Mouse (Mus musculus): ENCODE results near the gene Spata31d1d. TPM values are rescaled to one million over a fixed set of nuclear protein-coding genes. Genes with fewer than 3 reads are reported as not detected.
"Not testable (repeated sequence)": the region's sequence is repeated elsewhere in the genome, so short reads cannot be mapped to it uniquely, and the experiment has no call there.

The Spata31d1d gene
- polyA plus RNA-seq, 1 experiment from 2014 or later: not detected

DNA sequence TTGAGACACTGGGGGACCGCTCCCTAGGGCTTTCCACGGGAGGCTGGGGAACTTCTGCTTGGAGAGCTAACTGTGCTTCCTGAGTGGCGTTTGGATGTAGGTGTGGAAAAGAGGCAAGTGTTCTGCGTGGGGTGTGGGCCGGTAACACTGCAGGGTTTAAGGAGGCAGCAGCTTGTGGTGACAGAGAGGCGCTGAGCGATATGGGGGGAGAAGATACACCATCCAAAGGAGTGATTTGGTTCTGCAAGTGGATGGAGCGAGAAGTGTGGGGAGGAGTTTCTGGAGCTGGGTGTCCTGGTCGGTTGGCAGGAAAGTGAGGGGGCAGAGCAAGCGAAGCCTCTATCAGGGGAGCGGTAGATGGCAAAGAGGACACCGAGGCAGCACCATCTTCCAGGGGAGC, 28.0 kb downstream of the Spata31d1d start:
- DNase-seq (ENCODE audit: low spot score) (no peak), ATAC-seq (ENCODE audit: insufficient number of reproducible peaks, low FRiP score, low TSS enrichment, low read depth) (no peak)
- H3K27me3 ChIP-seq (ENCODE audit: control insufficient read depth, insufficient read depth, low read length): no peaks in the 10 kb centered on the region
- H3K36me3 ChIP-seq (ENCODE audit: control insufficient read depth, insufficient read depth, low read length): no peaks in the 10 kb centered on the region
- H3K9me3 ChIP-seq (ENCODE audit: control insufficient read depth, low read length): no peaks in the 10 kb centered on the region
- no peak overlapping the region for H3K4me3 ChIP-seq (ENCODE audit: low read depth, low read length)
- no peak overlapping the region for H3K4me2 ChIP-seq (ENCODE audit: low read depth, severe bottlenecking)
- 88% methylated on average over 12 of the region's 12 CpGs for WGBS
- H3K27ac ChIP-seq (replicated peaks; ENCODE audit: low read depth, low read length): no peak overlapping the region
- no peak overlapping the region for H3K9ac ChIP-seq (ENCODE audit: low read length)
- H3K4me1 ChIP-seq (ENCODE audit: control insufficient read depth, insufficient read depth, low read length): no peaks in the 10 kb centered on the region

DNA sequence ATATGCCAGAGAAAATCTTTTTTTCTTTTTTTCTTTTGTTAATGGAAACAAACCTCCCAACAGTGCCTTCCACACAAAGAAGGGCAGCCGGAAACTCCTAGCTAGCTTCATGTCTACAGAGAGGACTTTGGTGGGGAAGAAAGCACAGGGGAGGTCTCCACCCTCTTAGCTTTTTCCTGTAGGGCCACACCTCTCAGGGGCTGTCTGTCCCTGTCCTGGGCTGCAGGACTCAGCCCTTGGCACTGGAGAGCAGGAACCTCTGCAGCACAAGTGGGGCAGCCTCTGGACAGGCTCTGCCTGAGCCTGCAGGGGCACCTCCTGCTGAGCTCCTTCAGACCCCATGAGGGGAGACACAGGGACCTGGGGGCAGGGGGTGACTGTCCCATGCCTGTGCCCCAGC, 31.4 kb downstream of the Spata31d1d start:
- not testable (repeated sequence) for H3K27ac ChIP-seq (replicated peaks; ENCODE audit: low read depth, low read length); H3K9me3 ChIP-seq (ENCODE audit: control insufficient read depth, low read length); ATAC-seq (ENCODE audit: insufficient number of reproducible peaks, low FRiP score, low TSS enrichment, low read depth); H3K27me3 ChIP-seq (ENCODE audit: control insufficient read depth, insufficient read depth, low read length); H3K4me2 ChIP-seq (ENCODE audit: low read depth, severe bottlenecking); DNase-seq (ENCODE audit: low spot score); H3K4me3 ChIP-seq (ENCODE audit: low read depth, low read length); H3K36me3 ChIP-seq (ENCODE audit: control insufficient read depth, insufficient read depth, low read length); H3K4me1 ChIP-seq (ENCODE audit: control insufficient read depth, insufficient read depth, low read length); H3K9ac ChIP-seq (ENCODE audit: low read length)
- 70% methylated on average over 1 of the region's 1 CpGs for WGBS

DNA sequence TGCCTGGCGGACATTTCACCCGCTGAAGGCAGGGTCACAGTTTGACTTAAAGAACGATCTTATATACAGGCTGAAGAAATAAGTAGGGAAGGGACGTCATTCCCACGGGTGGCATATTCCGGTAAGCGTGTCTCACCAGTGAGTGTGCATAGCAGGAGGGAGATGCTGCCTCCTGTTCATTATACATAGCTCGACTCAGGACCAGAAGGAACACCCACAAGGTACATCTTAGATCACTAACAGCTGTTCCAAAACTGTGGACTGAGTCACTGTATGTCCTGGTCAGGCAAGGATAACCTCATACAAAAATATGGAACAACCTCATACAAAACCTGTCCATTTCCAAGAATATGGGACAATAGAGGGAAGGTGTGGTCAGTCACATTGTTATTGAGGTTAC, 32.4 kb downstream of the Spata31d1d start:
- no peak for ATAC-seq (ENCODE audit: insufficient number of reproducible peaks, low FRiP score, low TSS enrichment, low read depth)
- 93% methylated on average over 8 of the region's 8 CpGs for WGBS
- no peaks in the 10 kb centered on the region for H3K36me3 ChIP-seq (ENCODE audit: control insufficient read depth, insufficient read depth, low read length)
- no peaks in the 10 kb centered on the region for H3K4me1 ChIP-seq (ENCODE audit: control insufficient read depth, insufficient read depth, low read length)
- no peak overlapping the region for H3K9ac ChIP-seq (ENCODE audit: low read length)
- no peak overlapping the region for H3K27ac ChIP-seq (replicated peaks; ENCODE audit: low read depth, low read length)
- no peaks in the 10 kb centered on the region for H3K27me3 ChIP-seq (ENCODE audit: control insufficient read depth, insufficient read depth, low read length)
- H3K9me3 ChIP-seq (ENCODE audit: control insufficient read depth, low read length): no peaks in the 10 kb centered on the region
- H3K4me3 ChIP-seq (ENCODE audit: low read depth, low read length): no peak overlapping the region
- DNase-seq (ENCODE audit: low spot score): no peak
- no peak overlapping the region for H3K4me2 ChIP-seq (ENCODE audit: low read depth, severe bottlenecking)

DNA sequence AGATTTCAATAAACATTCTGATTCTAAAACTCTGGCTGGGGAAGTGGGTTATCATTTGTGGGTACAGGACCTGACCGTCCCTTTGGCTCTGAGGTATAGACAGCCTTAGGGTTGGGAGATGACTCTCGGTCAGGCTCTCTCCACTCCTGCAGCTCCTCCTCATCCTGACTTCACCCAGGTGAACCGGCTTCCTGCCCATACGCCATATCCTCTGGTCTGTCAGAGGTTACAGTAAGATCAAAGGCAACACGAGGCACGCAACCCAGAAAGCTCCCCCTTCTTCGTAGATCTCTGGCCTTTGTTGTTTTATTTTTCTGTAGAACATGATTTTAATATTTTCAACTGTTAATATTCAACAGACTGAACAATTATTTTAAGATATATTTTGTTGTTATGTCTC, 35.8 kb downstream of the Spata31d1d start:
- H3K4me3 ChIP-seq (ENCODE audit: low read depth, low read length): no peak overlapping the region
- H3K4me1 ChIP-seq (ENCODE audit: control insufficient read depth, insufficient read depth, low read length): no peaks in the 10 kb centered on the region
- H3K9ac ChIP-seq (ENCODE audit: low read length): no peak overlapping the region
- ATAC-seq (ENCODE audit: insufficient number of reproducible peaks, low FRiP score, low TSS enrichment, low read depth) (no peak), DNase-seq (ENCODE audit: low spot score) (no peak)
- no peaks in the 10 kb centered on the region for H3K9me3 ChIP-seq (ENCODE audit: control insufficient read depth, low read length)
- 77% methylated on average over 7 of the region's 7 CpGs for WGBS
- no peaks in the 10 kb centered on the region for H3K36me3 ChIP-seq (ENCODE audit: control insufficient read depth, insufficient read depth, low read length)
- H3K27ac ChIP-seq (replicated peaks; ENCODE audit: low read depth, low read length): no peak overlapping the region
- H3K4me2 ChIP-seq (ENCODE audit: low read depth, severe bottlenecking): no peak overlapping the region
- no peaks in the 10 kb centered on the region for H3K27me3 ChIP-seq (ENCODE audit: control insufficient read depth, insufficient read depth, low read length)

DNA sequence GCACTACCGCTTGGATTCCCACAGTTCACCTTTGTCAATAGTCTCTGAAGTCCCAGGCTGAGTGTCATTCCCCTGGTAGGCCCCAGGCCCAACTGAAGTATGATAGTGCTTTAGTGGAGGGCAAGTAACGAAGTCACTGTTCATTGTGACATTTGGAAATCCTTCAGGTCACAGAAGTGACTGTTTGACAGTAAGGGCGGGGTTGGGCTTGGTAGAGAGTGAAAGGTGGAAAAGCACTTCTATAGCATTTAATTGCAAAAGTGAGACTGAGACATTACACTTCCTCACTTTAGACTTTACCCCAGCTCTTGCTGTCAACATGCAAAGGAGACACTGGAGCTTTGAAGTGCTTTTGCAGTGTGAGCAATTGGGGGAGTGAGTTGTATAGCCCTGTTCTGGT, 37.5 kb downstream of the Spata31d1d start, which contains the start of gene 4921517D22Rik:
Gene 4921517D22Rik (minus strand): TSS at position 101 of the 400 bp plus-strand sequence.
- WGBS: 90% methylated on average over 3 of the region's 3 CpGs
- H3K4me2 ChIP-seq (ENCODE audit: low read depth, severe bottlenecking): no peak within 1 kb of the TSS
- DNase-seq (ENCODE audit: low spot score): no peak
- no peaks in the 10 kb centered on the region for H3K4me1 ChIP-seq (ENCODE audit: control insufficient read depth, insufficient read depth, low read length)
- no peaks in the 10 kb centered on the region for H3K27me3 ChIP-seq (ENCODE audit: control insufficient read depth, insufficient read depth, low read length)
- no peak for ATAC-seq (ENCODE audit: insufficient number of reproducible peaks, low FRiP score, low TSS enrichment, low read depth)
- no peak within 1 kb of the TSS for H3K9ac ChIP-seq (ENCODE audit: low read length)
- H3K36me3 ChIP-seq (ENCODE audit: control insufficient read depth, insufficient read depth, low read length): no peaks in the 10 kb centered on the region
- H3K27ac ChIP-seq (replicated peaks; ENCODE audit: low read depth, low read length): no peak within 1 kb of the TSS
- no peaks in the 10 kb centered on the region for H3K9me3 ChIP-seq (ENCODE audit: control insufficient read depth, low read length)
- H3K4me3 ChIP-seq (ENCODE audit: low read depth, low read length): no peak within 1 kb of the TSS

DNA sequence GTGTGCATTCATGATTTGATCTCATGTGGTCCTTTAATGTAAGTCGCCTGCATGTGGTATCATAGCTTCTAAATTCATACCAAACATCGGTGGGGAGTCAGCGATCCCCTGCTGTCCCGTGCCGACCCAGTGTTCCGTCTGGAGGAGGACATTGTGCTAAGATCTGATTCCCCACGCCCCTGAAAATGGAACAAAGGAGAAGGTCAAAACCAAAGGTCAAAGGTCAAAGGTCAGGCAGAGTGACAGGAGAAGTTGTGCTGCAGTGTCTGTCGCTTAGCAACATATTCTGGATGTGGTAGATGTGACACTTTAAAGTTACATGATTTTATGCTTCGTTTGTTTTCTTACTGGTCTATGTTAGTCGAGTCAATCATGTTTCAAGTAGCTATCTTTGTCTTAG, 40.1 kb downstream of the Spata31d1d start:
- Histone ChIP-seq H3K27ac (replicated peaks; ENCODE audit: low read depth, low read length) (no peak overlapping the region), H3K4me2 (ENCODE audit: low read depth, severe bottlenecking) (no peak overlapping the region), H3K9ac (ENCODE audit: low read length) (no peak overlapping the region), H3K4me1 (ENCODE audit: control insufficient read depth, insufficient read depth, low read length) (no peaks in the 10 kb centered on the region), H3K9me3 (ENCODE audit: control insufficient read depth, low read length) (no peaks in the 10 kb centered on the region), H3K4me3 (ENCODE audit: low read depth, low read length) (no peak overlapping the region), H3K36me3 (ENCODE audit: control insufficient read depth, insufficient read depth, low read length) (no peaks in the 10 kb centered on the region), H3K27me3 (ENCODE audit: control insufficient read depth, insufficient read depth, low read length) (no peaks in the 10 kb centered on the region)
- 82% methylated on average over 10 of the region's 10 CpGs for WGBS
- no peak for ATAC-seq (ENCODE audit: insufficient number of reproducible peaks, low FRiP score, low TSS enrichment, low read depth)
- no peak for DNase-seq (ENCODE audit: low spot score)

- no peaks in the 10 kb centered on the region for H3K4me1 ChIP-seq (ENCODE audit: control insufficient read depth, insufficient read depth, low read length)
- no peaks in the 10 kb centered on the region for H3K27me3 ChIP-seq (ENCODE audit: control insufficient read depth, insufficient read depth, low read length)
- WGBS: 86% methylated on average over 7 of the region's 7 CpGs
- no peak overlapping the region for H3K4me3 ChIP-seq (ENCODE audit: low read depth, low read length)
- H3K4me2 ChIP-seq (ENCODE audit: low read depth, severe bottlenecking): no peak overlapping the region
- no peaks in the 10 kb centered on the region for H3K9me3 ChIP-seq (ENCODE audit: control insufficient read depth, low read length)
- no peaks in the 10 kb centered on the region for H3K36me3 ChIP-seq (ENCODE audit: control insufficient read depth, insufficient read depth, low read length)
- ATAC-seq (ENCODE audit: insufficient number of reproducible peaks, low FRiP score, low TSS enrichment, low read depth) (no peak), DNase-seq (ENCODE audit: low spot score) (no peak)
- no peak overlapping the region for H3K9ac ChIP-seq (ENCODE audit: low read length)
- no peak overlapping the region for H3K27ac ChIP-seq (replicated peaks; ENCODE audit: low read depth, low read length)
These were observed 41.0 kb downstream of the Spata31d1d start for GRCm38 (mm10) chr13:59690576-59690975.

GRCm38 (mm10) chr13:59689843-59690242, 41.7 kb downstream of the Spata31d1d start:
- no peak overlapping the region for H3K4me2 ChIP-seq (ENCODE audit: low read depth, severe bottlenecking)
- H3K27ac ChIP-seq (replicated peaks; ENCODE audit: low read depth, low read length): no peak overlapping the region
- WGBS: 88% methylated on average over 3 of the region's 3 CpGs
- H3K27me3 ChIP-seq (ENCODE audit: control insufficient read depth, insufficient read depth, low read length): no peaks in the 10 kb centered on the region
- H3K4me1 ChIP-seq (ENCODE audit: control insufficient read depth, insufficient read depth, low read length): no peaks in the 10 kb centered on the region
- no peaks in the 10 kb centered on the region for H3K36me3 ChIP-seq (ENCODE audit: control insufficient read depth, insufficient read depth, low read length)
- DNase-seq (ENCODE audit: low spot score) (no peak), ATAC-seq (ENCODE audit: insufficient number of reproducible peaks, low FRiP score, low TSS enrichment, low read depth) (no peak)
- H3K4me3 ChIP-seq (ENCODE audit: low read depth, low read length): no peak overlapping the region
- H3K9ac ChIP-seq (ENCODE audit: low read length): no peak overlapping the region
- H3K9me3 ChIP-seq (ENCODE audit: control insufficient read depth, low read length): no peaks in the 10 kb centered on the region

DNA sequence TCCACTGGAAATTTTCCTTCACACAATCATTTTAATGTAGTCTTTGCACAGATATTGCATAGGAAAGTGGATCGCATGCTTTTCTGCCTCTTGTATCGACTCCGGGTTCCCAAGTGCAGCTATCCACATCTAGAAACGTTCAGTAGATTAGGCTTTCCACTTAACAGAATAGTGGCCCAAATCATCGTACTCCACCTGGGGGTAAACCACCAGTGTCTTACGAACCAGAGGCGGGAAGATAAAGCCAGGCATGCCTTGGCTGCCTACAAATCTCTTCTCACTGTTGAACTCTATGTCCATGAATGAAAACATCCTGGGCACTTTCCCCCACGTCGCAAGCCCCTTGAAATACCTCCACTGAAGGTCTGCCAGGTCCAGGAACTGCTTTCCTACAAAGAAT, 42.2 kb downstream of the Spata31d1d start:
- no peak overlapping the region for H3K9ac ChIP-seq (ENCODE audit: low read length)
- WGBS: 93% methylated on average over 9 of the region's 9 CpGs
- H3K4me1 ChIP-seq (ENCODE audit: control insufficient read depth, insufficient read depth, low read length): no peaks in the 10 kb centered on the region
- no peak overlapping the region for H3K4me2 ChIP-seq (ENCODE audit: low read depth, severe bottlenecking)
- no peak overlapping the region for H3K4me3 ChIP-seq (ENCODE audit: low read depth, low read length)
- DNase-seq (ENCODE audit: low spot score) (no peak), ATAC-seq (ENCODE audit: insufficient number of reproducible peaks, low FRiP score, low TSS enrichment, low read depth) (no peak)
- H3K27me3 ChIP-seq (ENCODE audit: control insufficient read depth, insufficient read depth, low read length): no peaks in the 10 kb centered on the region
- no peaks in the 10 kb centered on the region for H3K36me3 ChIP-seq (ENCODE audit: control insufficient read depth, insufficient read depth, low read length)
- no peak overlapping the region for H3K27ac ChIP-seq (replicated peaks; ENCODE audit: low read depth, low read length)
- no peaks in the 10 kb centered on the region for H3K9me3 ChIP-seq (ENCODE audit: control insufficient read depth, low read length)
